Mouse (Mus musculus) hindbrain, embryonic 11.5 days (tissue): ENCODE measurements around the gene Cela3b. TPM values are rescaled to one million over a fixed set of nuclear protein-coding genes. Genes with fewer than 3 reads are reported as not detected.

Source experiments
- ATAC-seq: fragments of 200-750 bp; cut with Nextera tagmentation; 2 replicates; pipeline ENCODE4 v1.8.0; 2017; ENCODE audit warnings: mild to moderate bottlenecking, moderate TSS enrichment, moderate library complexity; ENCODE audit not compliant: low FRiP score
- DNase-seq: peaks from one replicate; pipeline ENCODE4 v3.0.0-alpha.2; 2015; ENCODE audit warnings: low spot score
- H3K27ac ChIP-seq: fragments of 300-500 bp; sonication (generic); 2 replicates; pipeline ENCODE4 v1.5.1; 2014; ENCODE audit warnings: mild to moderate bottlenecking, low read depth, low read length
- H3K27me3 ChIP-seq: fragments of 300-500 bp; sonication (generic); 2 replicates; pipeline ENCODE4 v1.6.1; 2014; ENCODE audit warnings: mild to moderate bottlenecking, low read length, moderate library complexity, mixed read lengths; ENCODE audit not compliant: control insufficient read depth, insufficient read depth
- H3K36me3 ChIP-seq: fragments of 300-500 bp; sonication (generic); 2 replicates; pipeline ENCODE4 v1.6.1; 2014; ENCODE audit warnings: mild to moderate bottlenecking, low read length, moderate library complexity, mixed read lengths; ENCODE audit not compliant: control insufficient read depth, insufficient read depth
- H3K4me1 ChIP-seq: fragments of 300-500 bp; sonication (generic); replicated peaks from 2 replicates; pipeline ENCODE4 v1.6.1; 2014; ENCODE audit warnings: low read length, mixed read lengths; ENCODE audit not compliant: control insufficient read depth, insufficient read depth
- H3K4me2 ChIP-seq: fragments of 300-500 bp; sonication (generic); replicated peaks from 2 replicates; pipeline ENCODE4 v1.6.1; 2014; ENCODE audit warnings: mild to moderate bottlenecking, low read depth, low read length
- H3K4me3 ChIP-seq: fragments of 300-500 bp; sonication (generic); 2 replicates; pipeline ENCODE4 v1.5.1; 2014; ENCODE audit warnings: low read depth, low read length
- H3K9ac ChIP-seq: fragments of 300-500 bp; sonication (generic); 2 replicates; pipeline ENCODE4 v1.6.1; 2014; ENCODE audit warnings: low read depth, low read length
- H3K9me3 ChIP-seq: fragments of 300-500 bp; sonication (generic); 2 replicates; pipeline ENCODE4 v1.6.1; 2016; ENCODE audit warnings: low read length; ENCODE audit not compliant: control insufficient read depth
- WGBS: fragments of 180-500 bp; shearing (Covaris S2); extraction: QIAGEN DNeasy Blood & Tissue Kit; methylation state at CpG from one replicate; pipeline ENCODE4 v1.1.7; 2014; 5-methylcytosine and 5-hydroxymethylcytosine counted together
- polyA plus RNA-seq: library from polyadenylated mRNA; unstranded; fragments of >200 nt; fragmentation: Nextera tagmentation; extraction: Ambion mirVana; gene quantifications from 2 replicates; pipeline ENCODE4 v1.2.1, GENCODE M21; 2014

Gene Cela3b
- polyA plus RNA-seq, 1 experiment from 2014 or later = not detected

- WGBS = 88% methylated on average over 2 of the region's 2 CpGs
- ATAC-seq = no peak
- H3K4me1 ChIP-seq = no peaks in the 10 kb centered on the region; the same call in 1 of the 2 replicates
Observed at GRCm38 (mm10) chr4:137467525-137467924, 37.2 kb upstream of the Cela3b start.

DNA sequence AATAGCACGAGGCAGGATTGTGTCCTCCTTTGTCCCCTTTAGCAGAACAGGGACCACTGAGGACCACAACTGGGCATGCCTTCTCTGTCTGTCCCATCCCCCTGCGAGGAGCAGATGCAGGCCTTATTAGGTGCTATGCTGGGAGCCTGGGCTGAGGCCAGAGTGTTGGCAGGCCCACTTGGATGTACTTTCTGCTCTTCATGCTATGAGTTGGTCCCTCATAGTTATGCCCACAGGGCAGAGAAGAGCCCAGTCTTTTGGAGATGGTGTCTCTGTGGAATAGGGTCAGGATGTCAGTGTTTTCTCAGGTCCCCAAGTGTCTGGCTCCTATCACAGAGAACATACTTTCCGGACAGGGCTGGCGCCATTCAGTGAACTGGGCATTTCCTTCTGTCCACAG lies 36.7 kb upstream of the Cela3b start:
- no peaks in the 10 kb centered on the region for H3K9me3 ChIP-seq
- no peak overlapping the region for H3K27ac ChIP-seq
- no peaks in the 10 kb centered on the region; the same call in 1 of the 2 replicates for H3K4me1 ChIP-seq
- no peaks in the 10 kb centered on the region for H3K27me3 ChIP-seq
- H3K9ac ChIP-seq = no peak overlapping the region
- H3K36me3 ChIP-seq = no peaks in the 10 kb centered on the region
- no peak for DNase-seq
- WGBS = 86% methylated on average over 4 of the region's 4 CpGs
- H3K4me2 ChIP-seq = no peak overlapping the region
- no peak overlapping the region for H3K4me3 ChIP-seq
- no peak for ATAC-seq

More at GRCm38 (mm10) chr4:137467525-137467924, 37.2 kb upstream of the Cela3b start:
- H3K9ac ChIP-seq = no peak overlapping the region
- no peak overlapping the region for H3K4me3 ChIP-seq
- H3K27ac ChIP-seq = no peak overlapping the region
- no peaks in the 10 kb centered on the region for H3K36me3 ChIP-seq
- no peaks in the 10 kb centered on the region for H3K9me3 ChIP-seq
- no peaks in the 10 kb centered on the region for H3K27me3 ChIP-seq
- peak; percentile 14 for DNase-seq
- no peak overlapping the region for H3K4me2 ChIP-seq

- Histone ChIP-seq H3K4me2 (no peak overlapping the region), H3K4me3 (no peak overlapping the region), H3K4me1 (no peaks in the 10 kb centered on the region; the same call in 1 of the 2 replicates), H3K9me3 (no peaks in the 10 kb centered on the region), H3K27ac (no peak overlapping the region), H3K9ac (no peak overlapping the region), H3K36me3 (no peaks in the 10 kb centered on the region), H3K27me3 (no peaks in the 10 kb centered on the region)
- no peak for DNase-seq
- 73% methylated on average over 13 of the region's 13 CpGs for WGBS
- ATAC-seq = no peak
Observed at GRCm38 (mm10) chr4:137465125-137465787, 34.9 kb upstream of the Cela3b start.

DNA sequence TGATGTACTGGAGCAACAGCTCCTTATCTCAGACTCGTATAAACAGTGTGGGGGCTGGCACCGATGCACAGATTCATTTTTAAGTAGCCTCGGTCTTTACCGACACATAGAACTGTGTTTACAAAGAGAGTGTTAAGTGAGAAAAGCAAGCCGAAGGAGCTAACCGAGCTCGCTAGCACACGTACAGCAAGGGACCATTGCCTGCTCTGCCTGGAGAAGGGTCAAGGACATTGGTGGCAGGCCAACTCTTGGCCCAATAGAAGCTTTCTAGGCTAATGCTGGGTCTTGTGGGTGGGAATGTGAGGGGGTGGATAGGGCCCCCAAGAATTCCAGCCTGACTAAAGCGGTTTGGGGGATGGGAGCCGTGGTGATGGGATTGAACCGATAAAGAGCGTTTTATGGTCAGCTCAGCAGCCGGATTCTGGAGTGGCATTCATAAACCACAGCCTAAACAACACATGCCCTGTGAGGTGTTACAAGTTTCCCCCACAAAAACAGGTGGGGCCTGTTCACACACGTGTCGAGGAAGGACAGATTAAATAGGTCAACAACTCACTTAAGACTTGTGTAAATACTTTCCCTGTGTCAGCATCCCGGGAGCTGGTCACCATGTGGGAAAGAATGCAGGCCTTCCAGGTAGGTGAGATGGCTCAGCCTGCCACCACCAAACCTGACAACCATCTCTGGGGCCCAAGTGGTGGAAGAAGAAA lies 31.8 kb upstream of the Cela3b start:
- no peak overlapping the region for H3K27ac ChIP-seq
- no peak for DNase-seq
- H3K27me3 ChIP-seq = no peaks in the 10 kb centered on the region
- no peak overlapping the region for H3K4me3 ChIP-seq
- no peak overlapping the region for H3K4me2 ChIP-seq
- H3K9me3 ChIP-seq = no peaks in the 10 kb centered on the region
- WGBS = 88% methylated on average over 16 of the region's 16 CpGs
- no peaks in the 10 kb centered on the region for H3K4me1 ChIP-seq
- ATAC-seq = no peak
- no peaks in the 10 kb centered on the region for H3K36me3 ChIP-seq
- no peak overlapping the region for H3K9ac ChIP-seq

DNA sequence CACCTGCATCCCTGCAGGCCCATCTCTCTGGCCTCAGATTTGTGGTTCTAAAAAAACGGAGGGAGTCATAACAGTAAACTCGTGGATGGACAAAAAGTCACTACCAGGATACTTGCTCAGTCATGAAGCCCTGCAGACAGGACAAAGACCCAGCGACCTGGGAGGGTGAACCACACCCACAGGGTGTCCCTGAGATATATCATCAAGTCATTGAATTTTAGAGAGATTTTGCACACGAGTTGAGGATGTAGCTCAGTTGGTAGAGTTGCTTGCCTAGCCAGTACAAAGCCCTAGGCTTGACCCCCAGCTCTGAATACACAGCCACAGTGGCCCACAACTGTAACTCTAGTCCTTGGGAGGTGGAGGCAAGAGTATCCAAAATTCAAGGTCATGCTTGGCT lies 30.9 kb upstream of the Cela3b start:
- H3K9ac ChIP-seq = no peak overlapping the region
- DNase-seq (no peak), ATAC-seq (no peak)
- no peaks in the 10 kb centered on the region for H3K4me1 ChIP-seq
- no peaks in the 10 kb centered on the region for H3K9me3 ChIP-seq
- no peak overlapping the region for H3K27ac ChIP-seq
- no peak overlapping the region for H3K4me3 ChIP-seq
- no peaks in the 10 kb centered on the region for H3K36me3 ChIP-seq
- H3K27me3 ChIP-seq = no peaks in the 10 kb centered on the region
- 75% methylated on average over 4 of the region's 4 CpGs for whole genome bisulfite sequencing
- H3K4me2 ChIP-seq = no peak overlapping the region

- Histone ChIP-seq H3K27me3 (no peaks in the 10 kb centered on the region), H3K36me3 (no peaks in the 10 kb centered on the region), H3K4me3 (no peak overlapping the region), H3K9me3 (no peaks in the 10 kb centered on the region), H3K4me1 (no peaks in the 10 kb centered on the region), H3K27ac (no peak overlapping the region), H3K4me2 (no peak overlapping the region), H3K9ac (0 out of 2 replicates have a peak overlapping the region, but pooled peaks have one; percentile 2)
- ATAC-seq (no peak), DNase-seq (no peak)
- WGBS = 63% methylated on average over 14 of the region's 14 CpGs
Observed at GRCm38 (mm10) chr4:137460676-137461075, 30.3 kb upstream of the Cela3b start.

- H3K27ac ChIP-seq = no peak overlapping the region
- H3K9me3 ChIP-seq = no peaks in the 10 kb centered on the region
- no peaks in the 10 kb centered on the region for H3K27me3 ChIP-seq
- DNase-seq (no peak), ATAC-seq (no peak)
- 61% methylated on average over 5 of the region's 5 CpGs for WGBS
- H3K36me3 ChIP-seq = no peaks in the 10 kb centered on the region
- H3K9ac ChIP-seq = no peak overlapping the region
- no peak overlapping the region for H3K4me2 ChIP-seq
- H3K4me1 ChIP-seq = no peaks in the 10 kb centered on the region
- H3K4me3 ChIP-seq = no peak overlapping the region
Observed at GRCm38 (mm10) chr4:137458861-137459260, 28.5 kb upstream of the Cela3b start.

- WGBS = 89% methylated on average over 9 of the region's 9 CpGs
- Histone ChIP-seq H3K4me1 (no peaks in the 10 kb centered on the region), H3K27ac (no peak overlapping the region), H3K4me3 (no peak overlapping the region), H3K4me2 (no peak overlapping the region), H3K9me3 (no peaks in the 10 kb centered on the region), H3K27me3 (no peaks in the 10 kb centered on the region), H3K9ac (no peak overlapping the region), H3K36me3 (no peaks in the 10 kb centered on the region)
- DNase-seq (no peak), ATAC-seq (no peak)
Observed at GRCm38 (mm10) chr4:137458310-137458709, 28.0 kb upstream of the Cela3b start.

GRCm38 (mm10) chr4:137457292-137457691 lies 27.0 kb upstream of the Cela3b start:
- H3K36me3 ChIP-seq = no peaks in the 10 kb centered on the region
- no peak overlapping the region for H3K4me2 ChIP-seq
- H3K4me3 ChIP-seq = no peak overlapping the region
- no peaks in the 10 kb centered on the region for H3K27me3 ChIP-seq
- no peak overlapping the region for H3K27ac ChIP-seq
- no peak overlapping the region for H3K9ac ChIP-seq
- H3K9me3 ChIP-seq = no peaks in the 10 kb centered on the region
- no peaks in the 10 kb centered on the region for H3K4me1 ChIP-seq
- WGBS = 86% methylated on average over 4 of the region's 4 CpGs
- no peak for ATAC-seq
- no peak for DNase-seq
